Mouse (Mus musculus) frontal cortex, adult 2 months (tissue): ENCODE results near the gene Dock3. TPM values are rescaled to one million over a fixed set of nuclear protein-coding genes. Genes with fewer than 3 reads are reported as not detected.
"Not testable (repeated sequence)": the region's sequence is repeated elsewhere in the genome, so short reads cannot be mapped to it uniquely, and the experiment has no call there.

Experiments
- DNase-seq, 2 experiments: peaks; one replicate each; pipeline ENCODE4 v3.0.0; 2022; ENCODE audit warnings: low spot score in 1 of 2; ENCODE audit errors: extremely low spot score in 1 of 2
- polyA plus RNA-seq: library from polyadenylated mRNA; depleted of rRNA; stranded (reverse); fragments of >200 nt; gene quantifications from 2 replicates; pipeline ENCODE4 v1.2.3, GENCODE M21; 2012

The Dock3 gene
- polyA plus RNA-seq, 1 experiment, result 204 TPM

DNA sequence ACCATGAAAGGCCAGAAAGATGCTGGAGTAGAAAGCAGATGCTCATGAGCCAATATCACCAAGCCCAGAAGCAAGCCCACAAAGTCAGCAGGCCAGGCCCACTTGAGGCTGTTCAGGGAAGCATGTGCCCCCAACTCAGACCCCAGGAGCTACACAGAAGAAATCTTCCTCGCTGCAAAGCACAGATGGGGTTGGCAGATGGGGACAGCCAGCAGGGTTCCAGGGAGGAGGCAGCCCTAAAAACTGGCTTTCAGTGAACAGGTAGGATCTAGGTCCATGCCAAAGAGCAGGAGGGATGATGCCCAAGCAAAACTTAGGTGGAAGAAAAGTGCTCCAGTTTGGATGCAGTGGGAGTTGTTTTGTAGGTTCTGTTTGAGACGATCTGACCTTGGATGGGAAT lies 28.7 kb upstream of the Dock3 start:
- DNase-seq, result no peak

DNA sequence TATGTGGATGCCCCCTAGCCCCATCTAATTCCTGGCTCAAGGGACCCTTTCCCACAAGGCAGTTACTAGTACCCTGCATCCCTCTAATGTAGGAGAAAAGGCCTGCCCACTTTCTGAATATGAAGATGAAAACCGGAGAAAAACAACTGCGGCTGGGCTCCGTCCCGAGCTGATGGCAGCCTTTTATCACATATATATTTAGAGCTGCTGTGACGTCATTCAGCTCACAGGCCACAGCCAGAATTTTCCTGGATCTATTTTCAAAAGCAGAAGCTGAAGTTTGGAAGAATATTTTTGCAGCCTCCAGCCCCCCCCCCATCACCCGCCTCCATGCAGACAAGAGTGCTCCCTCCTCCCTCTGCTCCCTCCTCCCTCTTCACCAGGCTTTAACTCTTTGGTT lies 27.9 kb upstream of the Dock3 start:
- peak; percentile 89 to 90 for DNase-seq

DNA sequence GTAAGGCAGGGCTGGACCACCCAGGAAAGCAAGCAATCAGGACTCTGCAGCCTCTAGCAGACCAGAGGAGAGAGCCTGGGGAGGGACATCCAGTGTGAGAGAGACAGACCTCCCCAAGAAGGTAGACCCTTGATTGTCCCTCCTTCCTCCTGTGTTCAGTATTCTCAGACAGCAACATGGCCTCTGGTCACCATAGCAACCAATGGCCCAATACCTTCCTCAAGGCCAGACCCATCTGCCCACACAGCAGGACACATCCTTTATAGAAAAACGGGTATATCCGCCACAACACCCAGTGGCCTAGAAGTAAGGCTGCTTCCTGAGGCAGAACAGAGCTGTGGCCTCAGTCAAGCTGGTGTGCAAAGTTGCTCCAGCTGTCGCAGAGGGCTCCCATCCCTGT lies 23.9 kb upstream of the Dock3 start:
- no peak for DNase-seq

DNA sequence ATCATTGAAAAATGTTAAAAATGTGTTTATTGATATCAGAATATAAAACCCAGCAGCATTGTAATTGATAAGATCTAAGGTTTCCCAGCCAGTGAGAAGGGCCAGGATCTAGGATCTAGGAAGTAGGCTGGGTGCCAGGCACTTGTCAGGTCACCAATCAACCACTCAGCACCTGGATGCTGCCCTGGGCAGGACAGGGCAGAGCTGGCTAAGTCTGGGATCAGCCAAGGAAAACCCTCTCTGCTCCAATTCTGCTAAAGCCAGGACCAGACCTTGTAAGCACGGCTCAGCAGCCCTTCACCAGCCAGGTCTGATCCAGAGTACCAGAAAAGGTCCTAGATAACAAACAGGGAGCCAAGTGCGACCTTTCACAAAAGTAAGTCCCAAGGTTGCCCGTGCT lies 23.2 kb upstream of the Dock3 start:
- DNase-seq, result no peak

DNA sequence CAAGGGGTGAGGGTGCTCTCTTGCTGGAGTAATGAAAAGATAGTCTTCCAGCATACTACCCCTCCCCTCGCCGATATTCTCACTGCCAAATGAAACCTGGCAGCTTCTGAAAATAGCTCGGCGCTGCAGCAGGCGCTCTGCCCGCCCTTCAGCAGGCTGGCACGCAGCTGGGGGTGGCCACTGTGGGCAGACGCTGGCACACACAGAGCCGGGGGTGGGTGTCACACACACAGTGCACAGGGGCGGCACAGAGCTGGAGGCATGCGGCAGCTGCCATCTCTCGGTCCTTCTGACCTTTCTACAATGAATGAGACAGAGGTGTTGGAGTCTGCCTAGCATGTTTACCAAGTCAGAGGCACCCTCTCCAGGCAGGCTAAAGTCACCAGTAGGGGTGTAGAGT lies 22.8 kb upstream of the Dock3 start:
- peak; percentile 78 to 88 for DNase-seq

DNA sequence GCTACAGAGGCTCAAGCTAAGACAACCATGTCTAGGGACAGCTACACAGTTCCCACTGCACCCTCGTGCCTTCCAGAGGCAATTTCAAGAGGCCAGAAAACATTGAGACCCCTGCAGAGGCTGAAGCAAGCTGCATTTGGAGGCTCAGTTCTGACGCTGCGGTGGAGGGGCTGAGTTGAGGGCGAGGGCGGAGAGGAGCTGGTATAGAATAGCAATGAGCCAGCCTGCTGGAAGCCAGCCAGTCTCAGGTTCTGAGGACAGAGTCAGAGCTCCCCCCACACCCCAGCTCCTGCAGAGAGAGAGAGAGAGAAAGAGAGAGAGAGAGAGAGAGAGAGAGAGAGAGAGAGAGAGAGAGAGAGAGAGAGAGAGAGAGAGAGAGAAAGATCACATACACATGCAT lies 20.5 kb upstream of the Dock3 start:
- DNase-seq, result peak in 1 of 2 experiments; percentile 88

DNA sequence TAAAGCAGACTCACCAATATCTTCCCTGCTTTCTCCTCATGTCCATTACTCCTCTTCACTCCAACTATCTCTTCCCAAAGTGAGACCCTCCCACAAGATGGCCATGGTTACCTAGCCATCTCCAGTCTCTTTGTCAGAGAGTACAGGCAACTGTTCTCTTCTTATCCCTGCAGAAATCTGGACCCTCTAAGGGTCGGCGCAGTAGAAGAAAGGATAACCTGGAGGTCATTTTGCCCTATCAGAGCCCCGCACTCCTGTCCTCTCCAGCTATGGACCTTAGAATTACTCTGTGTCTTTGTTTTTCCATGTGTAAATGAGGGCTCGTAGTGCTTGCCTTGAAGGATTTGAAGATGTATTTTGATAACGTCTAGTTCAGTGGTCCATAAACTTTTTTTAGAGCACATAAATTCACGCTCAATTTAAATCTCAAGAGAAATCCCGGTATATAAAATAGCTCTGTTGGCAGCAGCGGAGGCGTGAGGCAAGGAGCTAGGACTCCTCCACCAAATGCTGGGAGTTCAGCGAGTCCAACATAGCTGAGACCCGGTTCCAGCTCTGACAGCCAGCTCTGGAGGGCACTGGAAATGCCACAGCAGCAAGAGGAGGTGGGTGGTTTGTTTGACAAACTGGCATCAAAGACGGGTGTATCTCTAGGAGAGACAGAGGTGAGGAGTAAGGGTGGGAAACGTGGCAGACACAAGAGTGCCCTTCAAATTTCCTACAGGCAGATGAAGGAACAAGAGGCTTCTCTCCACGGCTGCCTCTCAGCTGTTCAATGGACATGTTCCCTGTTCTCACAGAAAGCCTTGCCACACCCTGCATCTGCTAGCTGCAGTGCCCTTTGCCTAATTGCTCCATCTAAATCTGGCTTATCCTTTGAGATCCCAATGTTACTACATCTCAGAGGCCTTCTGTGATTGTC lies 19.0 kb upstream of the Dock3 start:
- peak; percentile 68 to 72 for DNase-seq

DNA sequence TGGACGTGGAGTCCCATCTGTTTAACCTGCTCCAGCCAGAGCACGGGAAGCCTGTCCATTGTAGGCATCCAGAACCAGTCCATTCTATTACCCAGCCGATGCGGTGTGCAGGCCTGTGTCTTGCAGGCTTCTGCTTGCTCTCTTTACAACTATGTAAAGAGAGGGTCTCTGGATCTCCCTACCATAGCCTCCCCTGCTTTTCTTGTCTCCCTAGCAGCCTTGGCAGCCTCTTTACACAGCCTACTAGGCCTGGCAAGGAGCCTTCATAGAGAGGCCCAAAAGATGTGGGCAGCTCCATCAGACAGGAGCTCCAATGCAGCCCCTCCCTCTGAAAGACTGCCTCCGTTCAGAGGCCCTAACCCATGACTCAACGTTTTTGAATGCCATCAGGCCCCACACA lies 17.4 kb upstream of the Dock3 start:
- peak in 1 of 2 experiments; percentile 77 for DNase-seq

DNA sequence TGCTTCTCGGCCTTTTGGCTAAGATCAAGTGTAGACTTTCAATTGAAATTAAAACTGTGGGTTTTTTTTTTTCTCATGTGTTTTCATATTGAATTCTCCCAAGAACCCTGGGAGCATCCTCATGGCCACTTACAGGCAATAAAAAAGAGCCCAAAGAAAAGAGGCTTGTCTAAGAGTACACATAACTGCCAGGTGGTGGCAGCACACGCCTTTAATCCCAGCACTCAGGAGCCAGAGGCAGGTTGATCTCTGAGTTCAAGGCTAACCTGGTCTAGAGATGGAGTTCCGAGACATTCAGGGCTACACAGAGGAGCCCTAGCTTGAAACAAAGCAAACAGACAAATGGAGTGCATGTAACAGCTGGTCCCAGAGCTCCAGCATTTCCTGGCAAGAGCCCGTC lies 14.5 kb upstream of the Dock3 start:
- DNase-seq, result no peak

DNA sequence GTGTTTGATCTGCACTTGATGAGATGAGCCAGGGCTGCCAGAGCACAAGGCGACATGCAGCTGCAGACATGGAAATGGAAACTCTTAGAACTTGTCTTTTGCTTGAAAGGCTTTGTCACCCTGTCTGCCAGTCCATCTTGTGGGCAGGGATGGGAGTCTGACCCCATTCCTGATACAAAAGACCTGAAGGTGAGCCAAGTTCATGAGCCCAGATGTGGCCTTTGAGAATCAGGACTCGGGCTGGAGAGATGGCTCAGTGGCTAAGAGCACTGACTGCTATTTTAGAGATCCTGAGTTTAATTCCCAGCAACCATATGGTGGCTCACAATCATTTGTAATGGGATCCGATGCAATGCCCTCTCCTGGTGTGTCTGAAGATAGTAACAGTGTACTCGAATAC lies 13.6 kb upstream of the Dock3 start:
- DNase-seq, result no peak

DNA sequence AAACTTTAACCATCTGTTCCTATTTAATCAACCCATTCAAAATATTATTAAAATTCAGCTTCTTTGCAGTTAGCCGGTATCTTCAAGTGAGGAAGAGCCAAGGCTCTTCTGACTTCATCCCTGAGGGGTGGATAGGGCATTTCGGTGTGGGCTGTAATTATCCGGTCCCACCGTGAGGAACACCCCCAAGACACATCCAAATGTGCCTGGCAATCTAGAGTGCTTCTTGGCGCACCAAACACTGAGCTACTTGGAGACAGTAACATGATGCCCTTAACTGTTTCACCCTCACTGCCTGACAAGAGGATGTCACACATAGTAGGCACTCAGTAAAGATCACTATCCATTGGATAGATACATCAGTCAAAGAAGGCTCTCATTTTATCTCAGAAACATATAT lies 4.4 kb upstream of the Dock3 start:
- no peak for DNase-seq

DNA sequence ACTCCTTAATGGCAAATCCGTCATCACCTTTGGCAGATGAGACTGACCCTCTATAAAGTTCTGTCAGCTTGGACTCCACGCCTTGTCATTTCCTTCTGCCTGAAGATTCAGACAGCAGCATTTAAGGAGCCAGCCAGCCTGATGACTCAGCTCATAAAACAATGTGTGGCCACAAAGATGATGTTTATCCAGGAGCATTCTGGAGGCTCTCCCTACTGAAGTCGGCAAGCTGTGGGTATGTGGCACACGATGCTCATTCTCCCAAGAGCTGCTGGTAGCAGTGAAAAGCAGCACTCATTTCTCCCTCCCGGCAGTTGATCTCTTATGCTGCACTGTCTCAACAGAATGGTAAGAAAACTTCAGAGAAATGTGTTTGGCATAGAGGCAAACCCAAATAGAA lies 3.6 kb upstream of the Dock3 start:
- peak; percentile 52 to 66 for DNase-seq

DNA sequence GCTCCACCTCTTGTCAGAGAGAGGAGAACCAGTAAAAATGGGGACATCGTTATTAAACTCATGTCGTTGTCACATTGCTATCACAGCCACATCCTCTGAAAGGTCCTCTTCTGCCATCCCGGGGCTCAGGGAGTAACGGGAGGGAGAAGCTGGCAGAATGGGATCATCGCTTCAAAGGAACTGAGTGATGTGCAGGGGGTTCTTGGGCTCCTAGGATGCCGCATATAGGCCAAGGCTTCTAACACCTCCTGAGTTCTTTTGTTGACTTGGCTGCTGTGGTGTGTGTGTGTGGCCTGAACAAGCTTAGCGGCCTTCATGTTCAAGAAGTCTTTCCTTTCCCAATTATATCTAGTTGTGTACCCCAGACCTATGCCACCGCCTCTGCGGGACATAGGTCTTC lies 431 bp upstream of the Dock3 start:
- no peak for DNase-seq

DNA sequence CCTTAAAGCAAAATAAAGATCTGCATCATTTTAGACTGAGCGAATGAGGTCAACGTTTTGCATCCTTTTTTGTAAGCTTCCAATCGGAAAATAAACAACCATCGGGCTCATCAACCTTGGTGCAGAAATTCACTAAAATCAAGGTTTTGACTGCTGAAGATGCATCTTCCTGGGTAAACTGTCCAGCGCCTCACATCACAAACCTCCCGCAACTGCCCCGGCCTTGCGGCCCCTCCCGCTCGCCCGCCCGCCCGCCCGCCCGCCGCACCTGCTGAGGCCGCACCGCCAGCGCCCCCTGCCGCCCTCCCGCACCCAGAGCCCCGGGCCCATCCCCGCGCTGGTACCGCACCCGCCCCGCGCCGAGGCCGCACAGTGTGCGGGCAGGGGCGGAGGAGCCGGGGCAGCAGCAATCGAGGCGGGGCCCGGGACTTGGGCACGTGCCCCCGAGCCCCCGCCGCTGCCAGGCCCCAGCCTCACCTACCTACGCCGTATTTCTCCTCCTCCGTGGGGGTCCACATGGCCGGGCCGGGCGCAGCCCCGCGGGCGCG lies 644 bp downstream of the Dock3 start:
- DNase-seq, result peak in 1 of 2 experiments; percentile 68

DNA sequence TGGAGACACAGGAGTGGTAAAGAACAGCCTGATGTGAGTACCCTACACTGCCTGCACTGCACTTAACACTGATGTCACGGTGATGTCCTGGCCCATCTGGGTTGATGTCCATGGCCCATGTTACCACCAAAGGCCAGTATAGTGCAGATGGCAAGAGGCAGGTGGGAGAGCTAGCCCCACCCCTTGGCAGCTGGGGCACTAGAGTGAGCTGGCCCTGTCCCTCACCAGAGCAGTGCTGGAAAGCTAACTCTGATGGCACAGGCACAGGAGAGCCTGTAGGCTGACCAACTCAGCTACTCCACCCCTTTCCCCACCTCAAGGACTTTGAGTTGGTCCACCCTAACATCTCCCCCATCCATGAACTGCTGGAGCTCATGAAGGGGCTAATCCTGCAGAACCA lies 7.1 kb downstream of the Dock3 start:
- no peak for DNase-seq

DNA sequence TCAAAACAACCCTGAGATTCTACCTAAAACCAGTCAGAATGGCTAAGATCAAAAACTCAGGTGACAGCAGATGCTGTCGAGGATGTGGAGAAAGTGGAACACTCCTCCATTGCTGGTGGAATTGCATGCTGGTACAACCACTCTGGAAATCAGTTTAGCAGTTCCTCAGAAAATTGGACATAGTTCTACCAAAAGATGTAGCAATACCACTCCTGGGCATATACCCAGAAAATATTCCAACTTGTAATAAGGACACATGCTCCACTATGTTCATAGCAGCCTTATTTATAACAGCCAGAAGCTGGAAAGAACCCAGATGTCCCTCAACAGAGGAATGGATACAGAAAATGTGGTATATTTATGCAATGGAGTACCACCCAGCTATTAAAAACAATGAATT lies 56.9 kb downstream of the Dock3 start:
- not testable (repeated sequence) for DNase-seq

DNA sequence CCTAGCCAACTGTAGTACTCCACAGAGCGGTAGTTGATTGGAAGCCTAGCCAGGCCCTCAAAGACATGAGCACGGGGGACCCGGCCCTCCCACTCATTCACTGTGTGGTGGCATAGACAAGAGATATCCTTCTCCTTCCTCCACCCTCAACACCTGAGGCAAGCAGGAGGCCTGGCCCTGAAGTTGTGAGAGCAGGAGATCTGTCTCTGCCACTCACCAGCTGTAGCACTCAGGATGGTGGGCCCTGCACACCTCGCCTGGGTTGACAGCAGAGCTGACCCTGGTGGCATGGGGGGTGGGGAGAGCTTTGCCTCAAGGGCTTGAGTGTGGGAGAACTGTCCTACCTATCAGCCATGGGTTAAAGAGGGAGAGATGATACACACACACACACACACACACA lies 65.9 kb downstream of the Dock3 start:
- no peak for DNase-seq

DNA sequence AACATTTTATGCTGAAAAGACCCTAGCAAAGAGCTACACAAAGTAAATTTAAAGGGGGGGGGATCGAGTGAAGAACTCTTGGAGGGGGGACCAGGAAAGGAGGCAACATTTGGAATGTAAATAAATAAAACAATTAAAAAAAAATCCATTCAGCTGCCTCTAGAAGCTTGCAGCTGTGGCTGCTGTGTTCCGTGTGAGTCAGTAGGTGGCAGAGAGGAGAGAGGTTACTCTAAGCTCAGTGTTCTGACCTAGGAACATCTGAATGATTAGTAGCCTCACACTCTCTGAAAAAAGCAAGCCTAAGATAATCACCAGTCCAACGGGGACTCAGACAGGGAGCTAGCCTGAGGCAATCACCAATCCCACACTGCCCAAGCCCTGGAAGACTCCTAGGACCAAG lies 66.9 kb downstream of the Dock3 start:
- DNase-seq, result no peak

DNA sequence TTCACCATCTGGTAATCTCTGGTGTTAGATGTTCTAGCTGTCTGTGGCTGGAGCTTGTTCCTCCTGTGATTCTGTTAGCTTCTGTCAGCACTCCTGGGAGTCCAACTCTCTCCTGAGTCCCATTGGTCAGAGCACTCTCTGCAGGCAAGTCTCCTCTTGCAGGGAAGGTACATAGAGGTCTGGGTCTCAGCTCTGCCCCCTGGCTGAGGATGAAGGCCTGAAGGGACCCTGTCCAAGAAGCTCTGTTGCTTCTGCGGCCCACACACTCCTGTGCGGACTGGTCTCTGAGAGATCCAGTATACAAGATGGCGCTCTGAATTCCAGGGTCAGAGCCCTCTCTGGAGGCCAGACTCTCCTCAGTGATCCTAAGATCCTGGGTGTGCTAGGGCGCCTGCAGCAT lies 75.3 kb downstream of the Dock3 start:
- DNase-seq, result not testable (repeated sequence)

DNA sequence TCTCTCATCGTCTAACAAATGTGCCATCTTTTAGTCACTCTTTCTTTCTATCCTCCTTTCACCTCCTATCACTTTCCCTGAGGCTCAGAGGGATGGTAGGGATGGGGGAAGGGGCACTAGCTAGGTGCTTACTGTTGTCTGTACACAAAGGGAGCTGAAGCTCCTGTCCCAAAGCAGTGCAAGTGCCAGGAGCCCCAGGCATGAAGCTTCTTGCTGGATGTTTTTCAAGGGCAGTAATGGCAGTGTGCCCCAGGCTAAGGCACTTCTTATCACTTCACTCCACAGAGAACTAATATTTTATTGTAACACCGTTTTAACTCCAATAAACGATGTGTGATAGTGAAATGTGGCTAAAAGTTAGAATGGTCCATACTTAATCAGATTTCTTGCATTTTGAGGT lies 118.9 kb downstream of the Dock3 start:
- DNase-seq, result no peak

DNA sequence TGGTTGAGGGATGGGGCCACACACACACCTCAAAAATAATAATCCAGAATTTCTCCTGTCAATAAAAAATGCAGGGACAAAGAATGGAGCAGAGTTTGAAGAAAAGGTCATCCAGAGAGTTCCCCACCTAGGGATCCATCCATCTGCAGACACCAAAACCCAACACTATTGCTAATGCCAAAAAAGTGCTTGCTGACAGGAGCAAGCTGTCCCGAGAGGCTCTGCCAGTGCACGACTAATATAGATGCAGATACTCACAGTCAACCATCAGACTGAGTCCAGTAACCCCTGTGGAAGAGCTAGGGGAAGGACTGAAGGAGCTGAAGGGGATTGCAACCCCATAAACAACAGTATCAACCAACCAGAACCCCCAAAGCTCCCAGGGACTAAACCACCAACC lies 119.7 kb downstream of the Dock3 start:
- no peak for DNase-seq

DNA sequence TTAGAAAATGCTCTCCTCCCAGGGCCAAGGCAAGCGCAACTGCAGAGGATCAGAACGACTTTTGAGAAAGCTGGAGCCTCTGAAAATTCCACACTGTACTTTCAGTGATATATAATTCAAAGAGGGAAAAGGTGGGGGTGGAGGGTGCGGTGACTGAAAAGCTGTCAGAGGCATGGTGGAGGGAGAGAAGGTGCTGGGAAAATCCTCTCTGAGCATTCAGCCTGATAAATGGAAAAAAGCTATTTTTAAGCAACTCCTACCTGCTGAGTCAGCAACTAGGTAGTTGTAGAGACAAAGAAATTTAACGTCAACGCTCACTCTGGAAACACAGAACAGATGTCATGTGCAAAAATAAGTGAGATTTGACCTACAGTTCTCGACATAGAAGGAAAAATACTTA lies 132.2 kb downstream of the Dock3 start:
- peak in 1 of 2 experiments; percentile 57 for DNase-seq
